Mouse (Mus musculus) mesoderm, embryonic 11.5 days (tissue): Measurements from ENCODE around the gene G0s2.
"Not testable (repeated sequence)": the region's sequence is repeated elsewhere in the genome, so short reads cannot be mapped to it uniquely, and the experiment has no call there.

Source experiments
- DNase-seq: peaks from one replicate; pipeline ENCODE4 v3.0.0-alpha.2; 2012; ENCODE audit warnings: low read depth, low spot score

G0s2 gene

DNA sequence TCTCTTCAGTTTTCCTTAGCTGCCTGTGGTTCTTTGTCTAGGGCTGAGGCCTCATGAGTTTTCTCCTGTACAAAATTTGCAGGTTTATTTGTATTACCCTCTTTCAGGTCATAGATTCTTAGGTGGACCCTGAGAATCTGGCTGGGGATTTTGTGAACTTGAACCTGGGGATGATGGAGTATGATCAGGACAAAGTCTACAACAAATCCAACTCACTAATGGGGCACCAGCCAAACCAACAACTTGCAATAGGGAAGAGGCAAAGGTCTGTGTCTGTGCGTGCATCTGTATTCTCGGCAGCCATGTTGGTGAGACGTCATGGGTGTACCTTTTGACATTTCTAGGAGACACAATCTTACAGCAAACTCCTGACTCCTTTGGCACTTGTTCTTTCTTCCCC lies 16.1 kb upstream of the G0s2 start:
- no peak for DNase-seq

DNA sequence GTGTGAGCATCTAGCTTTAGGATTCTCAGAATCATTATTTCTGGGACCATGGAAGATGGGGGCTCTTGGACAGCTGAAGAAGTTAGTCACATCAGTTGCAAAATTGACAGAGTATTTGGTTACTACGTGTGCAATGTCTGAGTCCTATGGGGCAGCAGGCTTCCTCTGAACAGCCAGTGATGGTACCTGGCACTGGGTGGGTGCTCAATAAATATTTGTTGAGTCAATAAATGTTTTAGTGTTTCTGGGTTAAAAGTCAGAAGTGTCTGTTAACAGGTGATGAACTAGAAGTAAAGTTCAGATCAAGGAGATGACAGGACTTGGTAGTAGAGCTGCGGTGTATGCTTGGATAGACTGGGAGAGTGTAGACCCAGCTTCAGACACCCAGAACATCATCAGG lies 14.6 kb upstream of the G0s2 start:
- DNase-seq: no peak

- not testable (repeated sequence) for DNase-seq
These were observed 12.8 kb upstream of the G0s2 start for GRCm38 (mm10) chr1:193285766-193286325.

- DNase-seq: no peak
These were observed 11.3 kb upstream of the G0s2 start for GRCm38 (mm10) chr1:193284228-193284779.

DNA sequence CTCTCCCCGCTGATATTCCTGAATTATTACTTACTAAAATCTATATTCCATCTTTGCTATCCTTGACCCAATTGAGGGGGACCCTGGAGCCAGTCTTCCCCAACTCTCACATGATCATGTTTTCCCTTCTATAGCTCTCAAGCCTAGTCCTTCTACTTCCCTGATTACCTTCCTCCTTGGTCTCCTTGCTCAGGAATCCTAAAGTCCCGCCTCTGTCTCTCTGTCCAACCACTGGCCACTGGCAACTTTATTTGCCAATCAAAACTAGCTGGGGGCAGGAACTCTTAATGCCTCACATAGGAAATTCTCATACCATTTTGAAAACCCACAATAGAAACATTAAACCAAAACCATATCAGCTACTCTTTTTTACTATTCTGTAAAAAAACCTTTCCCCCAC lies 8.3 kb upstream of the G0s2 start:
- no peak for DNase-seq

DNA sequence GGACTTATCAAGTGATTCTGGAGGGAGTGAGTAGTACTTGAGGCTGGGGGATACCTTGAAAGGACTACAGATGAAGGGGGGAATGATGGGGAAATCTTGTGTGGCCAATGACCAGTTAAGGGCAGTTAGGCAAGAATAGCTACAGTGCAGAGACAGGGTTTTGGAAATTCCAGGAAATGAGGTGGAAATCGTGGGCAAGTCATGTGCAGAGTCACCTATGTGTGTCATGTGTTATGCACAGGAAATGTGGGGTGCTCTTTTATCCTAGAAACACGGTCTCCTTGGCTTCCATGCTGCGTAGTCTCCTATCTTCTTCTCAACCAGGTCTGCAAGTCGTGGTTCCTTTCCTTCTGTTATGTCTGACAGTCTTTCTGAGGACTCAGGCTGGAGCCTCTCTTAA lies 6.5 kb upstream of the G0s2 start:
- no peak for DNase-seq

DNA sequence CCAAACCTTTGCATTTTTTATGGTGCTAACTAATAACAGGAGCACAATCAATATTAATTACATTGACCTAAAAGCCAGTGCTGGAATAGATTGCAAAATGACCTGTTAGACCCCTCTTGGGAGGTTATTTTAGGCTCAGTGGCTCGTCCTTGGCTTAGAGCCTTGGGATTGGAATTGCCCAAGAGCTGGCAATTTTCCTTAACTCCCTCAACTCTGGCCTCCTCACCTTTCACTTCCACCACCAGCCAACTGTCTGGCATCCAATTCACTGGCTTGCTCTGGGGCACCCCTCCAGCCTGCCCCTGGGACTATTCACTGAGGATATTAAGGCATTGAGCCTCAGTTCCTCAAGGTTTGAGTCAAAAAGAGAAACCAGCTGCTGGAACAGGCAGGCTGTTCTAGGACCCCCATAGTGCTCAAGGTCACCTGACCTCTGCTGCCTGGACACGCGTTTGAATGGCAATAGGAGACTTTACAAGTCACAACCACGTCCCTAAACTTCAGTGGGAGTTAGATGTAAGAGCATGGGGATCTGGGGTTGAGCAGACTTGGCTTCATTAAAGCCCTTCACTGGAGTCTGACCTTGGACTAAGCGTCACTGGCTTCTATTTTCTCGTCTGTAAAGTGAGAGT lies 5.5 kb upstream of the G0s2 start:
- no peak for DNase-seq

GRCm38 (mm10) chr1:193274407-193275071 lies 1.5 kb upstream of the G0s2 start:
- DNase-seq: no peak

GRCm38 (mm10) chr1:193272137-193272915 lies 691 bp downstream of the G0s2 start:
- DNase-seq: peak; percentile 28

DNA sequence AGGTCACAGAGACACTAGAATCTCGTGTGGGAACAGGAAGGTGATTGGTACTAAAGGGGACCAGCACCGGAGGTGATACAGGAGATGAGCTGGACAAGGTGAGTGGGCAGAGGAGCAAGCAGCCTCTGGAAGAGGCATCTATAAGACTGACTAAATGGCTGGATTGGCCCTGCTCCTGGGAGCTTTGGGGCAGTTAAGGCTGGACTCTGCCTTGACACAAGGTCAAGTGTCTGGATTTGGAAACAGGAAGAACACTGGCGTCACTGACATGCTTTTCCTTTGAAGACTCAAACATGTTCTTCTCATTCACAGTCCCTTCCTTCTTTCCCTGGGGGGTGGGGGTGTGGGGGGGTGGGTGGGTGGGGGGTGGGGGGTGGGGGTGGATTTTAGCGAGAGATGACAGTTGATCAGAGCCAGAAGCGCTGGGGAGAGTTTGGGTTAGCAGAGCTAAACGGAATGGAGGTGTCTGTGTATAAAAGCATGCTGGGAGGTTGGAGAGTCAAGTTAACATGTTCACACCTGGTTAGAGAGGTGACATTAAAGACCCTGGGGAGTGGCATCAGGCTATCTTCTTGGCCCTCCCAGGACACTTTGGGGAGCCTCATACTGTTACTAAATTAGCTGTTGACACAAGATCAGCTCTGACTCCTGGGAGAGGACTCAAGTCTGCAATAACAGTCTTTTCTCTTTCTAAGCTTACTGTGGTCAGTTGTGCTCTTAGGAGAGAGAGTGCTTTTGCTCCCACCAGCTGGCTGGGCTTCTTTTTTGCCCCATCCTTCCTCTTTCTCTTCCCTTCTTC lies 1.9 kb downstream of the G0s2 start:
- DNase-seq: no peak

- no peak for DNase-seq
These were observed 7.3 kb downstream of the G0s2 start for GRCm38 (mm10) chr1:193265734-193266133.

DNA sequence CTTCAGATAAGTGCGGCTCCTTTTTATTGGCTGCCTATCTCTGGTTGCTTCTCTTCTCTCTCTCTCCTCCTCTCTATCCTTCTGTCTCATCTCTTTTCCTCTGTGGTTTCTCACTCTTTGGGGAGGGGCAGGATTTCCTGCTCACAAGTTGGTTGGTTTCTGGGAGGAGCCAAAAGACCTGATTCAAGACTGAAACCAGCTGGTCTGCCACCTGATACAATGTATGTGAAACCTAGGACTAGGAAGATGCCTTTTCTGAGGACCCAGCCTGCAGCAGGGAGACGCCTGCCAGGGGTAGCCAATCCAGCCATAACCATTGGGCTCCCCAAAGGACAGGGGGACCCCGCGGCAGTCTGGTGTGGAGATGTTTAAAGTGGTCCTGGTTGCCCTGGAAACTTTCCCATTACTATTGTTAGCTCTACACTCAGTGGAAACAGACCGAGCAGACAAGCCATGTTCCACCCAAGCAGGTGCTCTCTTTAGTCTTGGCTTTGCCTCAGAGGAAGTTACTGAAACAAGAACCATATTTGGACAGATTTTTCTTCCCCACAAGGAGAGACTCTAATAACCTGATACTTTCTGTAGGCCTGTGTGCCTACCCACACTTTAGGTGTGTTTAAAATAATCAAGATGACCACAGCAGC lies 8.9 kb downstream of the G0s2 start, which contains the start of gene Hsd11b1:
Gene Hsd11b1, minus strand, starts transcription at position 121 of the 644 bp plus-strand sequence.
- no peak for DNase-seq

DNA sequence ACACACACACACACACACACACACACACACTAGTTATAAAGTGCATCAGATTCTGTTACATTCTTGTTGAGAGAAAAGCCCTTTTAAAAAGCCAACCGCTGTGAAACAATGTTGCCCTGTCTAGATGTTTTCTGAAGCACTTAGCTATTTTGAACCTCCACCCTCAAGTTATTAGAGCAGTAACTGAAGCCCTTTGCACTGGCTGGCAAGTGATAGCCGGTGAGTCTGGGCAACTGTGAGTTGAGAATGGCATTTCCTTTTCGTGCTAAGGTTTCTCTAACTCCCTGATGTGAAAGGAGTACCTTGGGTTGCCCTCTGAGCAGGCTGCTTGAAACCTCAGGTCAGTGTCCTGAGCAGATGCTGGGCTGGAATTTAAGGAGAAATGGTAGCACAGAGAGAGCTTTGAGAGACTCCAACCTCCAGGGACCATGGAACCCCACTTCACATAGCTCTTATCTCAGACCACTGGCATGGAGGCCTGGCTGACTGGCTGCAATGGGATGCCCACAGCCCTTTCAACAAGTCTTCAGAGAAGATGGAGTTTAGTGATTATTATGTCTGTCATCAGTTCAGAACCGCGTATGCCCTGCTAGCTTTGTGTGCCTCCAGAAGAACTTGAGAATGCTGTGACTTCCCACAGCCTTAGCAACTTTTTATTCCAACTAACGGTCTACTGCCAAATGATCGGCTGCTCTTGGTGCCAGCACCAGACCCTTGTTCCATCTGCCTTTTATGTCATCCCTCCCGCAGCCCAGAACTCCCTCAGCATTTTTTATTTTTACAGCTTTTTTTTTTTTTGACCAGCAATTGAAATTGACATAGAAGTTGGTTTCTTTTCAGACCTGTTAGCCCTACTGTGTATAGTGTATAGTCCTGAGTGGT lies 9.8 kb downstream of the G0s2 start:
- no peak for DNase-seq

GRCm38 (mm10) chr1:193261897-193262548 lies 11.0 kb downstream of the G0s2 start:
- no peak for DNase-seq

DNA sequence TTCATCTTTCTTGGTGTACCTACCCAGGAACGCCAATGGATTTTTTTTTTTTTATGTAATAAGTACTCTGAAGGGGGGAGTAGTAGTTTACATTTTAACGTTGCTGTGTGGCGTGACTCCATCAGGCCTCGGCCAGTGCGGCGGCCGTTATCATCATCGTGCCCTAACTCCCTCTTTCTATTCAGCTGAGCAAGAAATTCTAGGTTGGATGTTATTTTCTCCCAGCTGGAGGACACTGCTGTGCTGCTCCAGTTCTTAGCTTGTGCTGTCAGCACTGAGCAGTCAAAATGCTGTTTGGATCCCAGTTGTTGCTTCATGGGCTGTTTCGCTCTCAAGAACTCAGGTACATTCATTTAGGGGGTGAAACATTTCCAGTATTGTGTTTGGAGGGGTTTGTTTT lies 13.5 kb downstream of the G0s2 start:
- DNase-seq: no peak

GRCm38 (mm10) chr1:193256621-193257098 lies 16.4 kb downstream of the G0s2 start:
- no peak for DNase-seq

GRCm38 (mm10) chr1:193256289-193256577 lies 16.8 kb downstream of the G0s2 start:
- DNase-seq: no peak

- DNase-seq: peak; percentile 32
These were observed 17.3 kb downstream of the G0s2 start for GRCm38 (mm10) chr1:193255488-193256288.
